Mouse (Mus musculus) T-helper 1 cell (primary cell): ENCODE data around the gene Dusp7.

Experiments used
- in situ Hi-C: fragments of 300-600 bp; cut with MboI, MseI; formaldehyde crosslinking; loops from one replicate; pipeline ENCODE4 v1.15.1; 2025; ENCODE audit warnings: high pct_unique_total_duplicates

Dusp7 gene

GRCm38 (mm10) chr9:106368112-106368717, at the start of gene Dusp7:
Gene Dusp7, plus strand, starts transcription at chr9:106368632.
- in situ Hi-C loops: loop anchor here (10.0 kb wide), 1 partner anchor 1233 kb away; the partner anchor contains the start of gene Nudt16

- in situ Hi-C loops: no loop called here
Observed at GRCm38 (mm10) chr9:106319095-106319494, 49.3 kb upstream of the Dusp7 start.

GRCm38 (mm10) chr9:106322497-106322896, 45.9 kb upstream of the Dusp7 start:
- in situ Hi-C loops: loop anchor here (10.0 kb wide), 1 partner anchor 448 kb away; no protein-coding TSS in a partner anchor

- in situ Hi-C loops: loop anchor here (10.0 kb wide), 1 partner anchor 451 kb away; no protein-coding TSS in a partner anchor
Observed at GRCm38 (mm10) chr9:106326241-106326640, 42.2 kb upstream of the Dusp7 start.

- in situ Hi-C loops: loop anchor here (10.0 kb wide), 1 partner anchor 452 kb away; no protein-coding TSS in a partner anchor
Observed at GRCm38 (mm10) chr9:106327125-106327809, 41.2 kb upstream of the Dusp7 start.

- in situ Hi-C loops: loop anchor here (10.0 kb wide), 1 partner anchor 453 kb away; no protein-coding TSS in a partner anchor
Observed at GRCm38 (mm10) chr9:106328068-106328610, 40.3 kb upstream of the Dusp7 start.

GRCm38 (mm10) chr9:106328772-106329511, 39.5 kb upstream of the Dusp7 start:
- in situ Hi-C loops: loop anchor here (10.0 kb wide), 1 partner anchor 454 kb away; no protein-coding TSS in a partner anchor

- in situ Hi-C loops: no loop called here
Observed at GRCm38 (mm10) chr9:106332746-106333145, 35.7 kb upstream of the Dusp7 start.

GRCm38 (mm10) chr9:106337620-106338019, 30.8 kb upstream of the Dusp7 start:
- in situ Hi-C loops: no loop called here

GRCm38 (mm10) chr9:106338462-106339172, 29.8 kb upstream of the Dusp7 start:
- in situ Hi-C loops: no loop called here

GRCm38 (mm10) chr9:106339173-106339558, 29.3 kb upstream of the Dusp7 start:
- in situ Hi-C loops: no loop called here

GRCm38 (mm10) chr9:106339730-106340129, 28.7 kb upstream of the Dusp7 start:
- in situ Hi-C loops: no loop called here

GRCm38 (mm10) chr9:106340501-106341312, 27.7 kb upstream of the Dusp7 start:
- in situ Hi-C loops: no loop called here

GRCm38 (mm10) chr9:106341313-106341686, 27.1 kb upstream of the Dusp7 start:
- in situ Hi-C loops: no loop called here

- in situ Hi-C loops: no loop called here
Observed at GRCm38 (mm10) chr9:106342573-106342972, 25.9 kb upstream of the Dusp7 start.

- in situ Hi-C loops: no loop called here
Observed at GRCm38 (mm10) chr9:106345167-106345566, 23.3 kb upstream of the Dusp7 start.

GRCm38 (mm10) chr9:106345630-106346029, 22.8 kb upstream of the Dusp7 start:
- in situ Hi-C loops: no loop called here

GRCm38 (mm10) chr9:106348281-106348680, 20.2 kb upstream of the Dusp7 start:
- in situ Hi-C loops: no loop called here

GRCm38 (mm10) chr9:106349075-106349474, 19.4 kb upstream of the Dusp7 start:
- in situ Hi-C loops: no loop called here

- in situ Hi-C loops: no loop called here
Observed at GRCm38 (mm10) chr9:106351178-106351577, 17.3 kb upstream of the Dusp7 start.
